Mouse (Mus musculus) retina, postnatal 7 days (tissue): ENCODE measurements at regions not wholly inside any gene's neighbourhood (a gene's known extent, or its start where the extent isn't known, plus 50 kb on each side); places are given as distances from the start of the nearest gene placed in this dataset.
"Not testable (repeated sequence)": the region's sequence is repeated elsewhere in the genome, so short reads cannot be mapped to it uniquely, and the experiment has no call there.

Experiments
- DNase-seq: peaks from one replicate; pipeline ENCODE4 v3.0.0-alpha.2; 2012; ENCODE audit warnings: low read depth, low spot score

DNA sequence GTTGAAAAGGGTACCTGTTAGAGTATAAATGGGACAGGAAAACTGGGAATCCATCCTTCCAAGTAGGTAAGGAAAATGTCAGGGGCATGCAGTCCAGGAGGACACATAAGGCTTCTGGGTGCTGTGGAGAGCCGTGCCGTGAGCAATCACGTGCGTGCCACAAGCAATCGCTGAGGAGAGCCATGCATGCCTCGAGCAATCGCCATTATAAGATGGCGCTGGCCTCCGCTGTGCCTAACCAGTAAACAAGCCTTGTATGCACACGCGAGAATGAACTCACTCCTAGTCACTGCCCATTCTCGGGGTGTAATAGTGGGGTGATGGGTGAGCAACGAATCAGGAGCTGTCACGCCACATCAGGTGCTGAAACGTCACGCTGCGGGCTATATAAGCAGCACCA is 210.0 kb downstream of the Rchy1 start:
- DNase-seq = not testable (repeated sequence)

DNA sequence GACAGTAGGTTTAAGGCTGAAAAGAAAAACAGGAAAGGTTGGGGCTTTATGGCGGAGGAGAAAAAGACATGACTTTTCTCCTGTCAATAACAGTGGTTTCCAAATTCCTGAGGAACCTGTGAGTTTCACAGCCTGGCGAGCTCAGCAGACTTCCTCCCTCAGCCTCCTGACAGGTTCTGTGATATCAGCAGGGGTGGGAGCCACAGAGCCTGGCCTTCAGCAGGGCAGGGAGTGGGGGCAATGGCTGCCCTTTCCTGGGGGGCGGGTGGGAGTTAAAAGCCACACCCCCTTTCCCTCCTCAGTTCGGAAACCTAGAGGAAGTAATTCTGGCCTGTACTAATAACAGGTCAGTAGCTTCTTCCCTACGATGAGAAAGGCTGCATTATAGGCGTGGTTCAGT is 211.7 kb downstream of the Rchy1 start:
- DNase-seq = no peak

DNA sequence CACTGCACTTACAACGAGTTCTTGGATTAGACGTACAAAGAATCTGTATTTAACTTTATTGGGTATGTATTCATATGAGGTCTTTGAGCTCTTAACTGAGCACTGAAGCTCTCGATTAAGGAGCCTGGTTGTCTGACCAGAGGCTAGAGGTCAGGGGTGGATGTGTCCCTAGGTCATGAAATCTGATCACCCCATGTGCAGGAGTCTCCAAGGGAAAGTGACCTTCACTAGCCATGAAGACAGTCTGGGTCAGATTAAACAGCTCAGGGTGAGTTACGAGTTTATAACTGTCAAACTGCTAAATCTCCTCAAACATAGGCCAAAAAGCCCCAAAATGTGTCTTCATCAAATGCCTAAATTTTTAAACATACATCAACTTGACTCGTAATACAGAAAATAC is 216.8 kb downstream of the Rchy1 start:
- DNase-seq = no peak

DNA sequence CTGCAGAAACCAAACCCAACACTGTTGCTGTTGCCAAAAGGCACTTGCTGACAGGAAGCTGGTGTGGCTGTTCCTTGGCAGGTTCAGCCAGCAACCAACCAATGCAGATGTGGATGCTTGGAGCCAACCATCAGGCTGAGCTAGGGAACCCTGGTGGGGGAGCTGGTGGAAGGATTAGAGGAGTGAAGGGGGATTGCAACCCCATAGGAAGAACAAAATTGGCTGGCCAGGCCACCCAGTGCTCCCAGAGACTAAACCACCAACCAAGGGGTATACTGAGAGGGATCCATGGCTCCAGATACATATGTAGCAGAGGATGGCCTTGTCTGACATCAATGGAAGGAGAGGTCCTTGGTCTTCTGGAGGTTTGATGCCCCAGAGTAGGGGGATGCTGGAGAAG is 218.5 kb downstream of the Rchy1 start:
- DNase-seq = no peak

DNA sequence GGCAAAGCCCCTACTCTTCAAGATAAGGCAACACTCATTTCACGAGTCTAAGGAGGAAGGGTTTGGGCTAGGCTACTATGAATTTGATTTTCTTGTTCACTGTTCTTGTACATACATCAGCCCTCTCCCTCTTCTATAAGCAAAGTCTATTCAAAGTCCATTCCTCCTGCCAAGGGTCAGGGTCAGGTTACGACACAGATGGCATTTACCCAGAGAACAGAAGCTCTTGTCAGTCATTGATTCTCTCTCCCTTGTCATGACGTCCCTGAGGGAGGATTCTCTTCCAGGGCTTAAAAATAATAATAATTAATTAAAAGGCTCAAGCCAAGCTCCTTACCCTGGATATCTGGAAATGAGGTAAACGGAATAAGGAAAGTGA is 222.7 kb downstream of the Rchy1 start:
- DNase-seq = no peak

DNA sequence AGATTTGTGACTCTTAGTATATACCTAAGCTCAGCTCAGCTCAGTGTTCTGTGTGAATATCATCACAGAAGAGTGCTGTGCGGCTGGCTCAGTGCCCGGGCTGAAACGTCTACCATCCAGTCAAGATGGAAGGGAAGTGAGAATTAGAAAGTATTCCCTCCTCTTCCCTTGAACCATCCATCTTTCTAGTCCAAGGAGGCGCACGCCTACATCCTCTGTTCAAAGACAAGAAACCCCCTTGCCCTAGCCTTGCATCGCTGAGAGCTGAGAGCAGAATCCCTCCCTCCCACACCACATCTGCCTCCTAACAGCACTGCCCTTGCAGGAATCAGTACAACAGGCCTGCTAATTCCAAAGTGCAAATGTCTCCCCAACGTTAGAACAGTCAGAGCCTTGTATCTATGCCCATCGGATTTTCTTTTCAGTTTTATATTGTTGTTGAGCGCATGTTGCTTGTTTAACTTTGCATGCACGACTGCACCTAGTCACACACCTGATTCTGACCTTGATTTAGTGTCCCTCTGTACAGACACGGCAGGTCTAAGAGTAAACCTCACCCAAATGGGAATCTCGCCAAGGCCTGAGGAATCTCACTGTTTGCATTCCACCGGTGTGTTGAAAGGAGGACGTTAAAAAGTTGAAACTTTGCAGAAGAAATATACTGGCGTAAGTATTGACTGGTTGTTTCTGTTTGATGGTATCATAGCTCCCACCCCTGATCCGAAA is 222.2 kb downstream of the Parm1 start:
- DNase-seq = no peak

DNA sequence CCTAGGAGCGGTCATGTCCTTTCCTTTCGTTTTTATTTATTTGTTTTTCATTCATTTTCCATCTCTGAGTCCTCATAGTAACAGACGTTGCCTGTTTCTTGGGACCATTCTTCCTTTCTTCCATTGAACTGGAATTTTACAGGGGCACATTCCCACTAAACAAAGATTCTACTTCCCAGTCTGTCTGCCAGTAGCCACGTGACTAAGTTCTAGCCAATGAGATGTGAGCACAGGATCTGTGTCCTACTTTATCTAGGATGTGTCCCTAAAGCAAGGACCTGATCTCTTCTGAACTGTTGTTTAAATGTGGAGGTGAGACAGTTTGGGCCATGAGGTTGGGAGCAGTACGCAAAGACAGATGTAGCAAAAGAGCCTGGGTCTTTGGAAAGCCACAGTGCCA is 214.6 kb downstream of the Parm1 start:
- DNase-seq = no peak

DNA sequence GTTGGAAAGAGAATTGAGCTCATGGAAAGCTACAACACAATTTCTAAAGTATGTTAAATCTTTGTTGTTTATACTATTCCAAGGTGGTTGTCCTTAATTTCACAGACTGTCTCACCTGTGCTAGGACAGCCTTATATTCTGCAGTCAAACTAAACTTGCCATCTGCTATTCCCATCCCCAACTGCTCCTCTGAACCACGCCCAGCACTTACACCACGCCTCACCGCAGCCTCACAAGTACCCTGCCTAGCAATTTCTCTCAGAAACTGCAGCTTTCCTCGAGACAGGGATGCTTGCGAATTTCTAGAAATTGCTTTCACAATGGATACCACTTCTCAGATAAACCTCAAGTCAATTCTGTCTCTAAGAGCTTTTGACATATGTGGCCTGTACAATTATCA is 213.7 kb downstream of the Parm1 start:
- DNase-seq = no peak

DNA sequence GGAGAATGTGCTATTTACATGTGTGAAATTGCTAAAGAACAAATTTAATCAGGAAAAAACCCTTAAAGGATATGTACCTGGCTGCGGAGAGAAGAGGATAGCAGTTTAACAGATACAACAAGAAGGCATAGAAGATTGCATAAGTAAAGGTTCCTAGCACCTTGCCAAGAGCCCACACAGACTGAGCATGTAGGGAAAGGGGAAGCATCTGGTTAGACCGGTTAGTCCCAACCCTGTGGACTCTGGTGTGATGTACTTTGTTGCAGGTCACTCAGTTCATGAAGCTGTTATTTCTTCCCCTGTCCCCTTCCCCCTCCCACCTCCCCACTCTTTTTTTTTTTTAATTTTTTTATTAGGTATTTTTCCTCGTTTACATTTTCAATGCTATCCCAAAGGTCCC is 212.5 kb downstream of the Parm1 start:
- DNase-seq = no peak

DNA sequence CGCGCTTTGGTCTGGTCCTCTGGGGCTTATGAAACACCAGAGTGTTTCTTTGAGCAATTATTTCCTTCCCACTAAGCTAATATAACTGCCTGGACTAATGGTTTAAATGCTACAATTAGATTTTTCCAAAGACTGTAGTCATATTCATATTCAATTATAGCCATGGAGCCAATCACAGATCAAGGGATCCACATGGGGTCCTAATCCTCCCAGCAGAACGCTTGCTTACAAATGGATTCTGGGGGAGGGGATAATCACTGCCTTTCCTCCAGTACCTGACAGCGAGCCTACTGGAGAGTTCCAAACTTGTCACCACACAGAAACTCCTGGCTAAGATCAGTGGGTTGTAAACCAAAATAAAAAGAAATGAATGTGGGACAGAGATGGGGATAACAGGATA is 212.0 kb downstream of the Parm1 start:
- no peak for DNase-seq

DNA sequence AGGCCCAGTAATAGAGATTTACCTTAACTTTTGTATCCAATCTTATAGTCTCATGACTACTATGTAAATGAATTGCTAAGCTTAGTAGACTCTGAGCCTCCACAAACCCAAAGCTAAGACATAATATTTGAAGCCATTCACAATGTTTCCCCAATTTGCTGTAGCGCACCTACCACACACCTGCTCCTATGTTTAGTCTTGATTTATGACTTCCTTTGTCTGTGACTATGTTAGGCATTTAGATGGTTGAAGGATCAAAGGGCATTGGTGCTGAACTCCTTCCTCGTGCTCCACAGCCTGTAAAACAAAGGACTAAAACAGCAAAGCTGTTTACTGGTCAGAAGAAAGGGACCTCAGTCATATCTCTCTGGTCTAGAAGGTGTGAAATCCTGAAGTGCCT is 210.0 kb downstream of the Parm1 start:
- no peak for DNase-seq

DNA sequence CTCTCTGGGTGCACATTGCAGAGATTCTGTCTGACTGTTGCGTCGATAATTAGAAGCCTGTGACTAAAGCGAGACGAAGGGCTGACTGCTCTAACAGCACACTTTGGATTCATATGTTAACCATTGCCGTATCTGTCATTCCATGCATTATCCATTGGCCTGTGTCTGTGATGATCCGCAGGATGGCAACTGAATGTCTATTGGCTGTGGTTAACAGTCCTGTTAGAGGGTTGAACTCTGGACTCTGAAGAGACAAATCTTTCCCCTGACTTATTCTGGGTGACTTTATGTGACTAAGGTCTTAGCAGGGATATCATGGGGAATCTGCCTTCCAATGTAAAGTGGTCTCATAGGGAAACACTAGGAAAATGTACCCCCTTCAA is 208.7 kb downstream of the Parm1 start:
- DNase-seq = no peak

DNA sequence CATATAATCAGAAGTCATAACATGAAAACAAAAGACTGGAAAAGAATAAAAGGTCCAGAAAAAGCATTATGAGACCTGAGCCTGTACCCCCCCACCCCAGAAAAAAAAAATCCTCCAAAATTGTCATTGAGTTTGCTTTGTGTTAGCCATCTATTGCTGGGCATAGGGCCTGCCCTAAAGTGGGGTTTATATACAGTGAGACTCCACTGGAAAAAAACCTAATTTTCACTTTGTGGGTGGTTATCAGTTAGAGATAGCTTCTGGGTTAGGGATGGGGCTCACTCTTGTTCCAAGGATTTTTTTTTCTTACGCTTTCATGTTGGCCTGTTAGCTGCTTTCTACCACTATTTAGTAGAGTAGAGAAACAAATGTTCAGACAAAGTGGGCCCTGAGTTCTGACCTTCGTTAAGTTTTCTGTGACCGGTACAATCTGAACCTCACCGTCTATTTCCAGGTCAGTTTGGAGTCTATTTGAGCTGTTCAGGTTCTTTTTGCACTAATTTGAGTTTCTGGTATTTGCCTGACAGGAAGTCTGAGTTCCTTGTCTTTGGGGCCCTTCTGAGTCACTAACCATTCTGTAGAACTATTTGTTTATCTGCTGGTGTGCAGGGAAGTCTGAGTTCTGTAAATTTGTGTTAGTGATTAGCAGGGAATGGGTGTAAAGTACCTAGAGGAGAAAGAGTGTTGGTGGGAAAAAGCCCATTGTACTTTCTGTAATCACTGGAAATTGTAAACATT is 208.1 kb downstream of the Parm1 start:
- DNase-seq = no peak

DNA sequence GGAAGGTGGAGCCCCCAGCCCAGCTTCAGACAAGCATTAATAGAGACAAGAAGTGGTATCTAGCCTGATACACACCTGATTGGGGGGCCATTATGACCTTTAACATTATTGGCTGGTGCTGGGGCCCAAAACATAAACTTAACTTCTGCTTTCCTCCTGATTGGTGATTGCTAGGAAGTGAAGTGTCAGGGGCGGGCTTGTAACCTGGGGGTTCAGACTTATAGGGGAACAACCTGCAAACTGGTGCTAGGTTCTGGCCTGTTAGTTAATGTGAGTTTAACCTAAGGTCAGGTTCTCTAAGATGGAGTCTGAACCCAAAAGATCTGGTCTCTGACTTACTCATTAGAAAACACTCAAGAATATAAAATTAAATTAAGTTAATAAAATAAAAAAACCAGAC is 207.5 kb downstream of the Parm1 start:
- DNase-seq = no peak

DNA sequence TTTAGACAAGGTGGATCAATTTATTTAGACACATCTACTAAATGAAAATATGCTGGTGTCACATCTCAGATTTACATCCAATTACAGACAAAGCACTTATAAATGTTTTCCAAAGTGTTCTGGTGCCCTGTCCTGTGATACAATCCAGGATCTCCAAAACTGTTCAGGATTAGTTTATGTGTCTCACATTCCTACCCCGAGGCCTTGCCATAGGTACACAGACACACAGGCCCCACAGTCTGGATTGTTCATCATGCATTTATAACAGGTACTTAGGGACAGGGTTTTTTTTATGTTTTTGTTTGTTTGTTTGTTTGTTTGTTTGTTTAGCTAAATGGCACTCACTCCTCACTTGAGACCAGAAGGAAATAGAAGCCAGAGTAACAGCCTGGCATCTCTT is 206.0 kb downstream of the Parm1 start:
- no peak for DNase-seq

DNA sequence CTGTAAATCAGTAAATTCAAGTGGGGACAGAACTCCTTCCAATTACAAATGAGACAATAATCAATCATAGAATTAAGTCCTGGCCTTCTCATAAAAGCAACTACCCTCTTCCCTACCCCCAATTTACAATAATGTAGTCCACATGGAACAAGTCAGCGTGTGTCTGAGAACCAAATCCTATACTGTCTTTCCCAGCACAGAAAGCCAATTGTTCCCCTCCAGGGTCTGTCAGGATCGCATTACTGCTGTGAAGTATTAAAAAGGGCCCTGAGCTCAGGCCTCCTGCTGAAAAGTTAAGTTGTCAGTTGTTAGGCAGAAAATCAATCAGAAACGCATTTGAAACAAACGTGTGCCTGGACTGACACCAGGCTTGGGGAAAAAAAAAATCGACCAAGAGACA is 205.6 kb downstream of the Parm1 start:
- DNase-seq = no peak

DNA sequence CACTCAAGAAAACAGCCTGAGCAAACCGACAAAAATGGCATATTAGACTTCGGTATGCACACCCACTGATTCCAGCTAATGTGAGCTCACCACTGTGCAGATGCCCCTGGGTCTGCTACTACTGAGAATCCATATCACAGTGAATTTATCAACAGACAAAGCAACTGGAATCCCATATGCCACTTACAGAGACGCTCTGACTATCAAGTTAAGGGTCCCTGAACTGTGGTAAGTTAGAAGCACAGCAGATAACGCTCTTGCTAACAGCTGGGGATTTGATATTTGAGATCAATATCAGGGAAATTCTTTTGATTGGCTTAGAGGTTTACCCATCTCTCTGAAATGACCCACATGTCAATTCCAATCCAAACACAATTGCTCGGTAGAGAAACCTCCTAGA is 205.0 kb downstream of the Parm1 start:
- no peak for DNase-seq

DNA sequence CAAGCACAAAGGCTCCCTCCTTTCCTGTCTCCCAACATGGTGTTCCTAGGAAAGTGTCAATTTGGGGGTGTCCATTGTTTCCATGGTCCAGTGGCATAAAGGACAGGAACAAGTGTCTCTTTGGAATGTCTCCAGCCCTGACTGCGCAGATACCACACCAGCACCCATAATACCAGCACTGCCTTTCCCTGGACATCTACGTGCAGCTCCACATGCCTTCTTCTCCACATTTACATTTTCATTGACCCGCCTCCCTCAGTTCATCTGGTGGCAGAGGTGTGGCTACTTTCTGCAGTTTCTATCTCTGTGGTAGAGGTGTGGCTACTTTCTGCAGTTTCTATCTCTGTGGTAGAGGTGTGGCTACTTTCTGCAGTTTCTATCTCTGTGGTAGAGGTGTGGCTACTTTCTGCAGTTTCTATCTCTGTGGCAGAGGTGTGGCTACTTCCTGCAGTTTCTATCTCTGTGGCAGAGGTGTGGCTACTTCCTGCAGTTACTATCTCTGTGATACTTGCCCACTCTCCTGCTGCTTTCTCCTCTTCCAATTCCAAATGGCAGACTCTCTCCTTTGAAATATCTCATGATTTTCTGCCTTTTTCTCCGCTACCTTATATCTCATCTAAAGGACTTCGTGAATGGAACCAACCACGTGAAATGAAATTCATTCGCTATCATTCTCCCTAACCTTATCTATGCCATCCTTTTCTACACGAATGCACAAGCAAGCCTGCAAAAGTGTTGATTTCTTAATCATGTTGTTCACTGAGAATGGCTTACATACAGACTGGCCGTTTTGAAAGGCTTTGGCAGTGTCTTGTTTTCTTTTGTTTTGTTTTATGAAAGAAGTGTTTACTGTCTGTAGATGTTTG is 204.0 kb downstream of the Parm1 start:
- DNase-seq = no peak

DNA sequence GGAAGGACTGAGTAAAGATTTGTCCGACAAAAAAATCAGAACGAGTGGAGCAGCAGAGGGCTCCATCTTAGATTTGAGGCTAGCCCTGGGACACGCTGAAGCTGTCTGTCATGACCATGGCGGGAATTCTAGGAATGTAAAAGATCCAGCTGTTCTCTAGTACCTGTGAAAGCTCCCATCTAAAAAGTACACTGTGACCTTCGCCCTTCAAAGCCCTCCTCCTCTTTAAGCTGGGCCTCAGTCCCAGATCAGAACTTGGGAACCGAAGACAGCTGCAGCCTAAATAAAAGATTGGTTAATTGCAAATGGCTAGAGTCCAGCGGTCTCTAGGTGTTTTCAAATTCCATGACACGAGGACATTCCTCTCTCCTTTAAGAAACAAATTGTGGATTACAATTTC is 195.6 kb downstream of the Parm1 start:
- DNase-seq = no peak

DNA sequence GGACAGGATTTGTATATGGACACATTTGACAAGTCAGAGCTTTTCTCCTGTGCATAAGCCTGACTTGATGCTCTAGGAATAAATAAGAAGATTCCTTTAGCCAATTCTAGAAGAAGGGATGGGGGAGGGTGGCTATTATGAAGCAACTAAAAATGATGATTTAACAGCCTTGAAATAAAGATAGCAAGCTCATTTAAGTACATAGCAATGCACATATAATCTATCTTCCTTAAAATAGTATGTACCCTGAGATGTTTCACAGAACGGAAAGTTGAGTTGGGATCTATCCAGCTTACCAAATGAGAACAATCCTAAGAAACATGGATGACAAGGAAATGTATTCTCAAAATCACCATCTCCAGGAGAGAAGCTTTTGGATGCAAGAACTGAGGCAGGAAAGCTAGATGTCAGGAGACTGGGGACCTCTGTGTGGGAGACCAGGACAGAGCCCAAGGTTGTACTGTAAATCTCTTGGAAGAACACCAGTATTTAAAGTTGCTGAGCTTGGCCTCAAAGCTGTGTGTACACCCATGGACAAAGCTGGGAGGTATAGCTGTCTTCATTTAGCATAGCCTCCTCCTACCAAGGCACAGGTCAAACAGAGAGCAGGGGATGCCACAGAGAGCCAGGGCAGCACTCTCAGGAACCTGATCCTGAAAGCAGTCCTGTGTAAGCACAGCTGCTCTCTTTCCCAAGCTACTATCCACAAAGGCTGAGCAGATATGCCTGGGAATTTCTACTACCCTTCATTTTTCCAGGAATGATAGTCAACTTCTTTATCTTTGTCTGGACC is 192.3 kb downstream of the Parm1 start:
- DNase-seq = no peak

DNA sequence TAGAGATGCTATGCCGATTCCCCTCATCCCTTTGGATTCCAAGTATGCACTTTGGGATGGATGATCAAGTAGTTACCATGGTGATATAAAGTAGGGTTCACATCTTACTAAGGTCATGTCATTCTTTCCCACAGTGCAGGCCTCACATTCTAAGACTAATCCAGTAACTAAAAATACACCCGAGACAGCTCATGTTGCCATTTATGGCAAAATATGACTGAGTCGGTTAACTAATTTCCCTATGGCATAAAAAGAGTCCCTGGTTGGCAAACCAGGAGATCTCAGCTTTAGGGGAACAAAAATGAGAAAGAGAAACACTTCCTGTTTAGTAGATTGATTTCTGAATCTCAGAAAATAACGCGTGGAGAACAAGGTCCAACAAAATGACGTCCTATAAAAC is 190.7 kb downstream of the Parm1 start:
- DNase-seq = no peak

DNA sequence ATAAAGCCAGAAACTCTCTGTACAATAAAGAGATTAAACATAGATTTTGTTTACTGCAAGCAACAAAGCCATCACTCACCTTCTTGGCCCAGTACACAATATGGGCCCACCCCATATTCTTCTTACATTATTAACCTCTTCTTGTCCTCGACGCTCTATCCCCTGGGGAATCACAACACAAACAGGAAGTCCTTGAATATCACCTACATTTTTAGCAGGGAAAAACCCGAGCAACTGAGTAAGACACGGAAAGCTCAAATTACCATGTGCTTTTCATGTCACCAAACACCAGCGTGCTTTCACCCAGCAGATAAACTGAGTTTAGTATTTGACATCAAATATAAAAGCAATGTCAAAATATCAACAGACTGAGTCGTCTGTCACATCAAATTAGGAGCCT is 179.7 kb downstream of the Parm1 start:
- no peak for DNase-seq
